Mouse (Mus musculus): ENCODE data around the gene Trp53i13. TPM values are rescaled to one million over a fixed set of nuclear protein-coding genes. Genes with fewer than 3 reads are reported as not detected.
"Not testable (repeated sequence)": the region's sequence is repeated elsewhere in the genome, so short reads cannot be mapped to it uniquely, and the experiment has no call there.

The Trp53i13 gene
- total RNA-seq (2014; rRNA removed) (7.5 and 7.8 TPM in 2 replicates), polyA plus RNA-seq (2015; fragmentation: Nextera tagmentation; extraction: Ambion mirVana) (11.4 and 11.5 TPM in 2 replicates)

DNA sequence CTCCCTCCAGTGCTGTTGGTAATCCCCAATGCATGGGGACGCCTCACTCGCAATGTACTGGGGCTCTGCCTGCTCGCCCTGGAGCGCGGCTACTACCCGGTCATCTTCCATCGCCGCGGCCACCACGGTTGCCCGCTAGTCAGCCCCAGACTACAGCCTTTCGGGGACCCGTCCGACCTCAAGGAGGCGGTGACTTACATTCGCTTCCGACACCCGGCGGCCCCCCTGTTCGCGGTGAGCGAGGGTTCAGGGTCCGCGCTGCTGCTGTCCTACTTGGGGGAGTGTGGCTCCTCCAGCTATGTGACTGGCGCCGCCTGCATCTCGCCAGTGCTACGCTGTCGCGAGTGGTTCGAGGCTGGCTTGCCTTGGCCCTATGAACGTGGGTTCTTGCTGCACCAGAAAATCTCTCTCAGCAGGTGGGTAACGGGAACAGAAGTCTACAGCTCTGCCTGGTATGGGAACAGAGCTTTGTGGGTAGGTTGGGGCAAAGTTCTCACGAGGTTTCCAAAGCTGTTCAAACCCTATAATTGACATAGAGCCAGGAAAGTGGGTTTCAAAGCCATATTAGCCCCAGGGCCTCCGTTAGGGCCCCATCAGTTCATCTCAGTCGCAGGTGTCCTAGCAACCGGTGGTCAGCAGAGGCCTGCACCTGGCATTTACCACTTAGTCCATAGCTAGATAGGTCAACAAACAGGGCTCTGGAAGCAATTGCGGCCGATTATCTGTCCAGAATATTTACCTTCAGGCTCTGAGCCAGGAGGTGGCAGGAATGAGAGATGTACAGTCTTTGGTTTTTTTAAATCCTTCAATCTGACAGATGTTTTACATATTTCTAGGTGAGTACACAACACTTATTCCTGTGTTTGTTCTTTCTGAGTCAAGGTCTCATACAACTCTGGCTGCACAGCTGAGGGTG is at the start of gene Trp53i13:
Trp53i13 (minus strand) TSS at position 344 of the 916 bp plus-strand sequence.
- Histone ChIP-seq H3K27me3 (ENCODE audit: insufficient read depth, low read length) (peaks cover 13% of the 10 kb centered on the region; the same call in 1 of the 2 replicates), H3K4me3 (ENCODE audit: low read depth, low read length) (peak within 1 kb of the TSS; percentile 46), H3K4me2 (ENCODE audit: low read depth, low read length, poor library complexity, severe bottlenecking) (peak within 1 kb of the TSS; percentile 86), H3K27ac (ENCODE audit: low read depth, low read length) (no peak within 1 kb of the TSS), H3K36me3 (ENCODE audit: insufficient read depth, low read length) (no peaks in the 10 kb centered on the region), H3K9me3 (ENCODE audit: low read length) (no peaks in the 10 kb centered on the region), H3K9ac (replicated peaks; ENCODE audit: low read length, poor library complexity, severe bottlenecking) (peak within 1 kb of the TSS; percentile 42), H3K4me1 (ENCODE audit: insufficient read depth, low read length) (peaks cover 12% of the 10 kb centered on the region)
- WGBS: 9% methylated on average over 39 of the region's 39 CpGs
- TF ChIP-seq CTCF (IDR thresholded peaks at IDR 0.05): peak; percentile 17; the same call in 1 of the 2 replicates
- DNase-seq (ENCODE audit: low spot score): no peak
- no peak for ATAC-seq (ENCODE audit: low FRiP score)

GRCm38 (mm10) chr11:77545261-77545660 is 29.5 kb upstream of the Trp53i13 start:
- Histone ChIP-seq H3K4me1 (ENCODE audit: insufficient read depth, low read length) (no peaks in the 10 kb centered on the region), H3K4me3 (ENCODE audit: low read depth, low read length) (no peak overlapping the region), H3K27me3 (ENCODE audit: insufficient read depth, low read length) (no peaks in the 10 kb centered on the region), H3K36me3 (ENCODE audit: insufficient read depth, low read length) (peaks cover 37% of the 10 kb centered on the region), H3K27ac (ENCODE audit: low read depth, low read length) (no peak overlapping the region), H3K4me2 (ENCODE audit: low read depth, low read length, poor library complexity, severe bottlenecking) (no peak overlapping the region), H3K9ac (replicated peaks; ENCODE audit: low read length, poor library complexity, severe bottlenecking) (no peak overlapping the region), H3K9me3 (ENCODE audit: low read length) (no peaks in the 10 kb centered on the region)
- ATAC-seq (ENCODE audit: low FRiP score): no peak
- TF ChIP-seq CTCF (IDR thresholded peaks at IDR 0.05): no peak
- WGBS: 93% methylated on average over 7 of the region's 7 CpGs
- DNase-seq (ENCODE audit: low spot score): no peak

- no peak for ATAC-seq (ENCODE audit: low FRiP score)
- 88% methylated on average over 4 of the region's 4 CpGs for WGBS
Observed at GRCm38 (mm10) chr11:77532202-77532846, 16.5 kb upstream of the Trp53i13 start.

DNA sequence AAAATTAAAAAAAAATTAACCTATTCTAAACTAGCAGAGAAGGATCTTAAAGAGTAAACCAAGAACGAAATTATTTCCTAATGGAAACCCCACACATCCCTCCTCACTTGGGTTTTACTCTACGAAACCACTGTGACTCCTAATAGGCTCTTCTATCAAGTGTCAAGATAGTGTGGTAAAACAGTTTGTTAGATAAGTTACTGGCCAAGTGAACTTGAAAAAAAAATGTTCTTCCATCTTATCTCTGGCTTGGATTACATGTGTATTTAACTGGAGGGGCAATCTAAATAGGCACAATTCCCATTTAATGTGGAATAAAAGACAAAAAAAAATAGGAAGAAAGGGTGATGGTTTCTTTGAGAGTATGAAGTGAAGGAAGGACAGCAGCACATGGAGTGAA is 15.1 kb upstream of the Trp53i13 start:
- Histone ChIP-seq H3K9me3 (ENCODE audit: low read length) (no peaks in the 10 kb centered on the region), H3K4me3 (ENCODE audit: low read depth, low read length) (no peak overlapping the region), H3K36me3 (ENCODE audit: insufficient read depth, low read length) (peaks cover 3% of the 10 kb centered on the region; the same call in 1 of the 2 replicates), H3K4me1 (ENCODE audit: insufficient read depth, low read length) (no peaks in the 10 kb centered on the region), H3K4me2 (ENCODE audit: low read depth, low read length, poor library complexity, severe bottlenecking) (no peak overlapping the region), H3K9ac (replicated peaks; ENCODE audit: low read length, poor library complexity, severe bottlenecking) (no peak overlapping the region), H3K27ac (ENCODE audit: low read depth, low read length) (no peak overlapping the region), H3K27me3 (ENCODE audit: insufficient read depth, low read length) (no peaks in the 10 kb centered on the region)
- ATAC-seq (ENCODE audit: low FRiP score): no peak
- no peak for TF ChIP-seq CTCF (IDR thresholded peaks at IDR 0.05)
- DNase-seq (ENCODE audit: low spot score): no peak
- 96% methylated on average over 2 of the region's 2 CpGs for WGBS

More at GRCm38 (mm10) chr11:77532202-77532846, 16.5 kb upstream of the Trp53i13 start:
- Histone ChIP-seq H3K4me1 (ENCODE audit: insufficient read depth, low read length) (no peaks in the 10 kb centered on the region), H3K4me2 (ENCODE audit: low read depth, low read length, poor library complexity, severe bottlenecking) (no peak overlapping the region), H3K4me3 (ENCODE audit: low read depth, low read length) (no peak overlapping the region), H3K9me3 (ENCODE audit: low read length) (no peaks in the 10 kb centered on the region), H3K36me3 (ENCODE audit: insufficient read depth, low read length) (peaks cover 3% of the 10 kb centered on the region; the same call in 1 of the 2 replicates), H3K27ac (ENCODE audit: low read depth, low read length) (no peak overlapping the region), H3K27me3 (ENCODE audit: insufficient read depth, low read length) (no peaks in the 10 kb centered on the region), H3K9ac (replicated peaks; ENCODE audit: low read length, poor library complexity, severe bottlenecking) (no peak overlapping the region)
- DNase-seq (ENCODE audit: low spot score): no peak
- no peak for TF ChIP-seq CTCF (IDR thresholded peaks at IDR 0.05)

DNA sequence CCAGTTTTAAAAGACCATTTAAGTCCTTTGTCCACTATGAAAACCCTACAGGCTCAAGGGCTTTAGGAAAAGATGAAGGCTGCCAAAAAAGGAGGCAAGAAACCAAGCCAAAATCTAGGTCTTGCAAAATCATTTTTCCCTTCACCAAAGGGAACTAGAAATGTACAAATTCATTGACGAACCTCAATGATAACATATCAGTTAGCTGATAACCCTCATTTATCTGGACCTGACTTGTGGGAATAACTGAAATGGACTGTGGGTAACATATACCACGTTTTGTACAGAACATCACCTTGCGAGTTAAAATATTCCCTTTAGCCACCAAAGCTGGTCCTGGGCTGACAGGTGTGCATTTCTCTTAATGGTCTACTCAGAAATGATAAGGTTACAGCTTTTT is 13.9 kb upstream of the Trp53i13 start:
- no peak for DNase-seq (ENCODE audit: low spot score)
- H3K4me3 ChIP-seq (ENCODE audit: low read depth, low read length): no peak overlapping the region
- H3K36me3 ChIP-seq (ENCODE audit: insufficient read depth, low read length): 0 out of 2 replicates have a peak, but pooled peaks cover 2% of the 10 kb centered on the region
- no peaks in the 10 kb centered on the region for H3K9me3 ChIP-seq (ENCODE audit: low read length)
- no peak for ATAC-seq (ENCODE audit: low FRiP score)
- H3K27me3 ChIP-seq (ENCODE audit: insufficient read depth, low read length): no peaks in the 10 kb centered on the region
- no peak for TF ChIP-seq CTCF (IDR thresholded peaks at IDR 0.05)
- no peaks in the 10 kb centered on the region for H3K4me1 ChIP-seq (ENCODE audit: insufficient read depth, low read length)
- no peak overlapping the region for H3K4me2 ChIP-seq (ENCODE audit: low read depth, low read length, poor library complexity, severe bottlenecking)
- no peak overlapping the region for H3K9ac ChIP-seq (replicated peaks; ENCODE audit: low read length, poor library complexity, severe bottlenecking)
- H3K27ac ChIP-seq (ENCODE audit: low read depth, low read length): no peak overlapping the region
- 91% methylated on average over 3 of the region's 3 CpGs for WGBS

DNA sequence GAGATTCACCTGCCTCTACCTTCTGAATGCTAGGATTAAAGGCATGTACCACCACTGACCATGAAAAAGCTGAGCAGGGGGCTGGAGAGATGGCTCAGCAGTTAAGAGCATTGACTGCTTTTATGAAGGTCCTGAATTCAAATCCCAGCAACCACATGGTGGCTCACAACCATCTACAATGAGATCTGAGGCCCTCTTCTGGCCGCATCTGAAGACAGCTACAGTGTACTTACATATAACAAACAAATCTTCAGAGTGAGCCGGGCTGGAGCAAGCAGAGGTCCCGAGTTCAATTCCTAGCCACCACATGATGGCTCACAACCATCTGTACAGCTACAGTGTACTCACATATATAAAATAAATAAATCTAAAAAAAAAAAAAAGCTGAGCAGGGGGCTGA is 12.6 kb upstream of the Trp53i13 start:
- H3K27me3 ChIP-seq (ENCODE audit: insufficient read depth, low read length): not testable (repeated sequence)

More for the DNA sequence above, 12.6 kb upstream of the Trp53i13 start:
- not testable (repeated sequence) for H3K4me3 ChIP-seq (ENCODE audit: low read depth, low read length); H3K27ac ChIP-seq (ENCODE audit: low read depth, low read length); H3K36me3 ChIP-seq (ENCODE audit: insufficient read depth, low read length); H3K4me2 ChIP-seq (ENCODE audit: low read depth, low read length, poor library complexity, severe bottlenecking); DNase-seq (ENCODE audit: low spot score); ATAC-seq (ENCODE audit: low FRiP score); H3K4me1 ChIP-seq (ENCODE audit: insufficient read depth, low read length); H3K9me3 ChIP-seq (ENCODE audit: low read length); H3K9ac ChIP-seq (replicated peaks; ENCODE audit: low read length, poor library complexity, severe bottlenecking)
- 93% methylated on average over 3 of the region's 3 CpGs for WGBS

All from midbrain, postnatal 0 days (tissue).